Mouse (Mus musculus): ENCODE results near the gene Olfr1262. TPM values are rescaled to one million over a fixed set of nuclear protein-coding genes. Genes with fewer than 3 reads are reported as not detected.

Olfr1262 gene
- total RNA-seq (2017), result not detected in 2 replicates

- ATAC-seq (ENCODE audit: extremely low read depth, insufficient number of reproducible peaks, low FRiP score, poor library complexity, severe bottlenecking), result no peak
These were observed at the start of gene Olfr1262 for GRCm38 (mm10) chr2:89999845-90000244. TSS of gene Olfr1262 (plus strand) at chr2:90000145.

GRCm38 (mm10) chr2:89974184-89974583 is 25.8 kb upstream of the Olfr1262 start, which contains the start of gene Olfr1260:
TSS of gene Olfr1260 (plus strand) at chr2:89974340.
- ATAC-seq (ENCODE audit: extremely low read depth, insufficient number of reproducible peaks, low FRiP score, poor library complexity, severe bottlenecking), result no peak

DNA sequence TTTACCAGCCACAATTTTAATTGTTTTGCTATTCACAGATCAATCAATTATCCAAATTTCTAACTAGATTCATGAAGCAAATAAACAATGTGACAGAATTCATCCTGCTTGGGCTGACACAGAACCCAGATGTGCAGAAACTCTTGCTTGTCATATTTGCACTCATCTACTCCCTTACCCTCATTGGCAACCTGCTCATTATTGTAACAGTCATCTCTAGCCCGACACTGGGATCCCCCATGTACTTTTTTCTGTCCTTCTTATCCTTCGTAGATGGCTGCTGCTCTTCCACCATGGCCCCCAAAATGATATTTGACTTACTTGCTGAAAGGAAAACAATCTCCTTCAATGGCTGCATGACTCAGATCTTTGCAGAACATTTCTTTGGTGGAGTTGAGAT is 22.2 kb upstream of the Olfr1262 start:
- ATAC-seq (ENCODE audit: extremely low read depth, insufficient number of reproducible peaks, low FRiP score, poor library complexity, severe bottlenecking), result no peak

GRCm38 (mm10) chr2:89990921-89991320 is 9.0 kb upstream of the Olfr1262 start, which contains the start of gene Olfr1261:
TSS of gene Olfr1261 (plus strand) at chr2:89991221.
- ATAC-seq (ENCODE audit: extremely low read depth, insufficient number of reproducible peaks, low FRiP score, poor library complexity, severe bottlenecking), result no peak

- ATAC-seq (ENCODE audit: extremely low read depth, insufficient number of reproducible peaks, low FRiP score, poor library complexity, severe bottlenecking), result no peak
These were observed 11.9 kb downstream of the Olfr1262 start, which contains the start of gene Olfr1263 for GRCm38 (mm10) chr2:90011831-90012230. TSS of gene Olfr1263 (plus strand) at chr2:90012131.

GRCm38 (mm10) chr2:90025477-90025876 is 25.5 kb downstream of the Olfr1262 start, which contains the start of gene Olfr1264:
TSS of gene Olfr1264 (minus strand) at chr2:90025577.
- no peak for ATAC-seq (ENCODE audit: extremely low read depth, insufficient number of reproducible peaks, low FRiP score, poor library complexity, severe bottlenecking)

DNA sequence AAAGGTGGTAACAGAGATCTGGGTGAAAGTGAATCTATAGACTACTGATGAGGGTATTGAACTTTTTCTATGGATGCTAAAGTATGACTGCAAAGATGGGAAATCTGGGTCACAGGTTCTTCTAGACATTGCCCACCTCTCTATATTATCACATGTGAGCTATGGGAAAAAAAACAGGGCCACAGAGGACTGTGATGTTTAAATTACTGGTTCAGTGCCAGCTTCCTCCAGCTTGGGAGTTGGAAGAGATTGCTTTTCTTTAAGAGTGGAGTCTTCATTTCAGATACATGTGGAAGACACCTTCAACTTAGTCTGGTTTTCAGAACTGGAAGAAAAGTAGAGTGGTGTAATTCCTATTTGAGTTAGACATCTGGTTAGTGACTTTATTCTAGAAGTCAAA is 35.1 kb downstream of the Olfr1262 start, which contains the start of gene Olfr1265:
TSS of gene Olfr1265 (plus strand) at position 301 of the 400 bp plus-strand sequence.
- ATAC-seq (ENCODE audit: extremely low read depth, insufficient number of reproducible peaks, low FRiP score, poor library complexity, severe bottlenecking), result no peak

Other genes with a start within 250 kb of the Olfr1262 start
- gene Olfr1253, start 243.1 kb upstream of the Olfr1262 start, total RNA-seq (2017), result 0.12 TPM in 1 of 2 replicates, not detected in the other
- gene Olfr1254, start 206.5 kb upstream of the Olfr1262 start, total RNA-seq (2017), result not detected in 2 replicates
- gene Olfr1255, start 188.1 kb upstream of the Olfr1262 start, total RNA-seq (2017), result not detected in 2 replicates
- not detected in 2 replicates for gene Olfr1256, start 158.6 kb upstream of the Olfr1262 start, total RNA-seq (2017)
- not detected in 2 replicates for gene Olfr48, start 151.9 kb upstream of the Olfr1262 start, total RNA-seq (2017)
- not detected in 2 replicates for gene Olfr1257, start 121.7 kb upstream of the Olfr1262 start, total RNA-seq (2017)
- not detected in 2 replicates for gene Olfr1258, start 72.8 kb upstream of the Olfr1262 start, total RNA-seq (2017)
- not detected in 2 replicates for gene Olfr1259, start 51.5 kb upstream of the Olfr1262 start, total RNA-seq (2017)
- not detected in 2 replicates for gene Olfr1260, start 25.8 kb upstream of the Olfr1262 start, total RNA-seq (2017)
- not detected in 2 replicates for gene Olfr1261, start 8.9 kb upstream of the Olfr1262 start, total RNA-seq (2017)
- not detected in 2 replicates for gene Olfr1263, start 12.0 kb downstream of the Olfr1262 start, total RNA-seq (2017)
- gene Olfr1264, start 25.4 kb downstream of the Olfr1262 start, total RNA-seq (2017), result not detected in 2 replicates
- gene Olfr1265, start 35.2 kb downstream of the Olfr1262 start, total RNA-seq (2017), result not detected in 2 replicates
- gene Olfr140, start 63.4 kb downstream of the Olfr1262 start, total RNA-seq (2017), result not detected in 2 replicates
- gene Olfr1269, start 121.3 kb downstream of the Olfr1262 start, total RNA-seq (2017), result not detected in 2 replicates
- gene Olfr32, start 142.2 kb downstream of the Olfr1262 start, total RNA-seq (2017), result not detected in 2 replicates
- gene Olfr1270, start 152.9 kb downstream of the Olfr1262 start, total RNA-seq (2017), result not detected in 2 replicates
- not detected in 2 replicates for gene Olfr1506, start 224.3 kb downstream of the Olfr1262 start, total RNA-seq (2017)

Measured in neutrophil, adult 5-6 weeks (primary cell).